Mouse (Mus musculus) R1 (cell line): ENCODE results near the gene Itpr2.

Source experiments
- DNase-seq: peaks from one replicate; pipeline ENCODE4 v3.0.0-alpha.2; 2018; ENCODE audit warnings: low read depth, low spot score

The Itpr2 gene

DNA sequence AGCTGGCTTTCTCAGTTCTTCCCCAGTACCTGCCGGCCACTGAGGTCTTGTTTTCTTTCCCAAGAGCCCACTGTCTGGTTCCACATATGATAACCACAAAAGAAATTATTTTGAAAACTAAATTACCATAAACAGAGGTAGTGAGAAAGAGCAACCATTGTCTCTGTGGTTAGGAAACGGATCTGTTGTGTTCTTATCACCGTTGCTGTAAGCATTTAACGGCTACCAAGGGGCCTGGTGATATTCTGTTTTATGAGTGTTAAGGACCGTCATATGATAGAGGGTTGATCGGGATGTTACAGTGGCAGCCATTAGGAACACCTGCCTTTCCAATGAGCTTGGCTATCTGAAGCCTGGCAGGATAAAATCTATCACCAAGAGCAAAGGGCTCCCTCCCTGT, 390.2 kb downstream of the Itpr2 start:
- no peak for DNase-seq

DNA sequence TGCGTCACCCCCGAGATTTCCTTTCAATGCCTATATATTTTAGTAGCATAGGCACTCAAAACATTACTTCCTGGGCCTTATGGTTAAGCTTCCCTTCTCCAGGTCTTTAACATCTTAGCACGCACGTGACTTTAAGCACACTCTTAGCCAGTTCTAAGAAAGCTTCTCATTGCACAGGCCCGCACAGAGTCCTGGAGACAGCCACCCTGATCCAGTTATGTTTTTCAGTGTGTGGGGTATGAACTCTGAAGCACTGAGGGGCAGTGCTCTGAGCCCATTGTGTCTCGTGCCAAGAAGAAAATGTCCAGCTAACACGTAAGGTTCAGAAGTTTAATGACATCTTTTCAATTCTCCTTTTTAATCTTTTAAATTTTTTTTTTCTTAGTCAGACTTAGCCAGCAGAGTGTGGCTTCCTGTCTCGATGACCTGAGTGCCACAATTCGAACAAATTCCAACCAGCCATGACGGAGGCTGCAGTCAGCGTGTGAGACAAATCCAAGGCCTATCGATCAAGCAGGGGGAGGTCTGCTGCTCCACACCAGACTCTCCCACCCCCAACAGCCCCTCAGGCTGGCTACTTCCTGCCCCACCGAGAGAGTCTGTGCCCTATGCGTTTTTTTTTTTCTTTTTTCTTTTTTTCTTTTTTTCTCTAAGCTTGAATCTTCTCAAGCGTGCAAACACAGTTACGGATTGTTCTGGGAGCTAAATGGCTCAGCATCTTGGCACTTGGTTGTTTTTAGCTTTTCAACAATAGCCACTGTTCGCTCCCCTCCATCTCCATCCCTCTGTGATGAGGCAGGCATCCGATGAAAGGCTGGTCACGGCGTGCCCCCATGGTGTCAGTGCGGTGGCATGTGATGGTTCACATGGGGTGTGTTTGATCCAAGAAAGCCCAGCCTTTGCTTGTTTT, 390.9 kb downstream of the Itpr2 start:
- no peak for DNase-seq

DNA sequence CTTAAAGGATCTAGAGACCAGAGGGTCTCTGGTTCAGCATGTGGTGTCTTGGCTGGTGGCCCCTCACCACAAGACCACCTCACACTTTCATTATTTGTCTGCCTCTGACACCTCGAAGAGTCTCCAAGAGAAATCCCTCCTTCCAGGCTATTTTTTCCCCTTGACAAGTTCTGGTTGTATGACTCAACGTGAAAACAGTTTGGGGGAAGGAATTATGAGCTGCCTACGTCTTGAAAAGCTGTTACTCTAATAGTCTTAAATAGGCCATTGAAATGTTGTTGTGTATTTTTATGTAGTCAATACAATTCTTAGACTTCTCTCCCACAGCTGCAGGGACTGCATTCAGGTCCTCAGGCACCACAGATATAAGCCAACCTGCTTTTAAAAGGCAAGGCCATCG, 391.6 kb downstream of the Itpr2 start:
- no peak for DNase-seq

DNA sequence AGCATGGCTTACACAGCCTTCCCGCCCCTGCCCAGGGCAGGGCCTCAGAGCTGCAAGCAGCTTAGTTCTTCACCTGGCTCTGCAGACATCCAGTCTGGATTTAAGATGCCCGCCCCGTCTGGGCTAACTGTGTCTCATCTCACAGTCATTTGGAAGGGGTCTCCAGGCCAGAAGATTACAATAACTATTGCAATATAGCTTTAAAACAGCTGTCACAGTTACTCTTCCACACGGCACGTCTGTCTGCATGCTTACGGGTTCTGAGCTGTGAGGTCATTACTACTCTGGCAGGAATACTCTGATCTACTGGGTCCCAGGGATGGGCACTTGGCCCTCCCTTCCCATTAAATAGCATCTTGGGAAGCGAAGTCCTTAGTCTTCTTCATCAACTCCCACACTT, 393.3 kb downstream of the Itpr2 start:
- DNase-seq: no peak

DNA sequence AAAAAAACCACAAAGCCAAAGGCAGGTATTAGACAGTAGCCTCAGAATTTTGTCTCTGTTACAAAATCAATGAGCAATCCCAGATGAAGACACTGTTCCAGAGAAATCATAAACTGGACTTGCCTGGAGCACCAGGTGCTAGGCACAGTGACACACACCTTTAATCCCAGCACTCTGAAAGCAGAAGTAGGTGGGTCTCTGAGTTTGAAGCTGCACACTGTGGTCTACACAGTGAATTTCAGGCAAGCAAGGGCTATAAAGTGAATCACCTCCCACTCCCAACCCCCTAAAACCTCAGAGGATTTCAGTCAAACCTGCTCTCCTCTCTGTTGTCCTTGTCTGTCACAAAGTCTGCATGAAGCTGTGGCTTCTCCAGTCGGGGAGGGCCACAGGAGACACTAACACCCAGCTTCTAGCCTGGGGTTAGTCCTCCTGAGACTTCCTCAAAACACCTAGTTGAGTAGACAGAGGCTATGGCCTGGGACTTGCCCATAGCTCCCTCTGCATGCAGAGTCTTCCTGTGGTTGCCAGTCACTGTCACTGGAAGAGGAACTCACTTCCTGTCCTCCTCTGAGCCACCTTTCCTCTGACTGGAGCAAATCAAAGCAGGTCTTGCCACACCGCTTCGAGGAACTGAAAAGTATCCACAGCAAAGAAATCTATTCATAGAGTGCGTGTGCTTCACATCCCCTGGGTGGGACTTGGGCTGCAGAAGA, 394.7 kb downstream of the Itpr2 start:
- no peak for DNase-seq

DNA sequence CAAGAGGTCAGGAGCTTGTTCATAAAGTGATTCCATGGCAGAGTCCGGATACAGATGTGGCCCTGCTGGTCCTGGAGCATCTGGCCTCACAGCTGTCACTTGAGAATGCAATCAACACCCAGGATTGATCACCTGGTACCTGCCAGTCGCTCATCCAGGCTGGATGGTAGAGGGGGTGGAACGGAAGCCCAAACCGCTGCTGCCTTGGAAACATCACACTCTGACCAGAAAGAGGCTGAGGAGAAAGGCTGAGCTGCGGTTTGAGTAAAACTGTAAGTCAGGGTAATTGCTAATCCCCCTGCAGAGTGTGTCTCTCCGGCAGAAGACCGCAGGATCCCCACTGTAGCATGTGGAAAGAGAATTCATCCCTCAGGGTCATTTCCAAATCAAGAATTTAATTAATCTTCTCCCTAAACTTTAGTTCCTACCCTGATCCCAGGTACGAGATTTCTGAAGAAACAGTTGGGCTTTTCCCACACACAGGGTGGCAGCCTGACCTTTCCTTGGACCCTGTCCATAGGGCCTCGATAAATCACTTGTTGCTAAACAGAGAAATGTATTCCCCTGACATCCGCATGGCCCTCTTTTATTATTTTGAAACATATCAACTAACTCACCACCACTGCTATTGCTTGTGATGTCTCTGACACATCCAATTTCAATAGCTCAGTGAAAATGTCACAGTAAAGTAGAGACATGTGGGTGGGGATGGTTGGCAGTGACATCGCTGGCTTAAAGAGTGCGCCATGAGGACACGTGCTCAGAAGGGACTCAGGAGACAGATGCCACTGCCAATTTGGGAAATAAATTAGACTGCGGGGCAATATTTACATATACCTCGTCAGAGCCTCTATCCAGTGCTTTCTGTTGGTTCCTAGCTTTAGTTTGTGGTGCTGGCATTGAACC, 418.7 kb downstream of the Itpr2 start:
- DNase-seq: no peak

DNA sequence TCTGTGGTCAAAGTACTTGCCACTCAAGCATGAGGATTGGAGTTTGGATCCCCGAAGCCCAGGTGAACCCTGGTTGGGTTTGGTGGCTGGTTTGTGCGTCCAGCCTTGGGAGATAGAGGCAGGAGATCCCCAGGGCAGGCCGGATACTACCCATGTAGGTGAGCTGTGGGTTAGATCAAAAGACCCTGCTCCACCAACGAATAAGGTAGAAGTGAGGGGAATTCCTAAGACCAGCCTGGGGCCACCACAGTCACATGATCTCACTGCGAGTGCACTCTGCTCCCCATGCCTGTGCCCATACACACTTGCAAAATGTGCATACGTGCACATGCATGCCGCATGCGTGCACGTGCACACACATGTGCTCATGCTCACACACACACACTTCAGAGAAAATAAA, 419.5 kb downstream of the Itpr2 start:
- no peak for DNase-seq

DNA sequence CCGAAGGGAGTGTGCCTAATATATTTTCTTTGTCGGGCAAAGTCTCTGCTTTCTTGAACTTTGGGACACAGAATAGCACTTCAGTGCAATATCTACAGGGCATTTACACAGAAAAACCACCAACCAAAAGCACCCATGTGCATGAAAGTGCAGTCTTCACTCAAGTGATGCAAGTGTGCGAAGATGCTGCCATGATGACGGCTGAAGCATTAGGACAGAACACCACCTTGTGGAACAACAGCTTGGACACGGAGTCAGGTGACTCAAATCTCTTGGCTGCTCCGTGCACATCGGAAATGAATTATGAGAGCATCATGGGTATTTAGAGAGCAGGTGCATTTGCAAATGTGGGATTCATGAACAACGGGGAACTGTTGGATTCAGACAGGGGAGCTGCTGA, 420.4 kb downstream of the Itpr2 start:
- DNase-seq: no peak

DNA sequence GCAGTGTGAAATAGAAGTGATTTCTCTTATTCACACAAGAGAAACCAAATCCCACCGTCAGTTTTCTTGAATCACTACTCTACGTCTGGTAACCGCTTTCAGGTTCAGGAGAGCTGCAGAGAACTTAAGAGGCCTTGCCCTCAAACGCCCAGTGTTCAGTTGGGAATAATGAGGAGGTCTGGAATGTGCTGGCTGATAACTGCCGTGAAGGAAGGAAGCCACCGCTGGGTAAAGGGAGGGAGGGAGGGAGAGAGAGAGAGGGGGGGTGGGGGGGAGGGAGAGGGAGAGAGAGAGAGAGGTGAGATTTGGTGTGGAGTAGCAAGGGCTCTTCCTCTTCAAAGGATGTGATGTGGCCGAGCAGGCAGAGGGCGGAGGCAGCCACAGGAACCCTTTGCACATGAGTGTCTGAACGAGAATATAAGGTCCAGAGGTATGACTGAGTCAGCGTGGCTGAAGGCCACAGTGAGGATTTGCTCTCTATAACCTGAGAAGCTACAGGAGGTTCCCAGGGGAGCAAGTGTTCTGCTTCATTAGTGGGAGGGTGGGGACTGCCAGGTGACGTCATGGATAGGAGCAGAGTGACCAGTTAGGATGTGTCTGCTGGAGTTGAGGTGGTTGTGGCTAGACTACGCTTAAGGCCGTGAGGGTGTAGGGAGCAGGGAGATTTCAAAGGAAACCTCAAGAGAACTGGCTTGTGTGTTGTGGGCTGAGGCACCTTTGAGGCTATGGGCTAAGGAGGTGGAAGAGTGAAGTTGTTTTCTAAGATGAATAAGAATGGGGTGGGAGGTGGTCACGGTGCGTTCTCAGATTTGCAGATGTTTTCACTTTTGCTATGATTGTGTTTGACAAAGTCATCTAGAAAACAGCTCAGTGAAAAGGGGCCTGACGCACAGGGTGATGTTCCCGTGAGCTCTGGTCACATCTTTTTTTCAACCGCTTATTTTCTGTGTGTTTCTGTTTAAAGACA, 421.2 kb downstream of the Itpr2 start:
- no peak for DNase-seq

DNA sequence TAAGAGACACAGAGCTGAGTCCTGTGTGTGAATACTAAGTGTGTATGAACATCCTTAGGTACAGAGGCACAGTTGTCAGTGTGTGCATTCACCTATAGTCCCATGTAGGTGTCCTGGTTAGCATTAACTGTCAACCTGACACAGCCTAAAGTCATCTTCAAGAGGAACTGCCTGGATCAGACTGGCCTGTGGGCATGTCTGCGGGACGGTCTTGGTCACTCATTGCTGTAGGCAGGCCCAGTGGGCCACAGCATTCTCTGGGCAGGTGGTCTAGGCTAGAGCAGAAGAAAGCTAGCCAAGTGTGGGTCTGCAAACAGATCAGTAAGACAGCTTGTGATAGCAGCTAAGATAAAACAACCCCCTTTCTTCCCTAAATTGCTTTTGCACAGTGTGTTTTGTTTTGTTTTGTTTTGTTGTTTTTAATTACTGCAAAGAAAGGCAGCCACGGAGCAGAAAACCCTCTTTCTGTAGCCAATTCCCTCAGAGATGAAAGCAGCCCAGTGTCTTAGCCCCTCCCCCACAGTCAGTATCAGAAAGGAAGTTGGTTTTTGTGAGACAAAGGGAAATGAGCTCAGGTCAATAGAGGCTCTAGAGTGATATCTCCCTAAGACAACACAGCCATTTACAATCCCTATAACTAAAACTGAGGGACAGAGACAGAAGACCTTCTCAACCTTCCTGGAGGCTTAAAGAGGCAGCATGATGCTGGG, 422.1 kb downstream of the Itpr2 start:
- peak; percentile 11 for DNase-seq

DNA sequence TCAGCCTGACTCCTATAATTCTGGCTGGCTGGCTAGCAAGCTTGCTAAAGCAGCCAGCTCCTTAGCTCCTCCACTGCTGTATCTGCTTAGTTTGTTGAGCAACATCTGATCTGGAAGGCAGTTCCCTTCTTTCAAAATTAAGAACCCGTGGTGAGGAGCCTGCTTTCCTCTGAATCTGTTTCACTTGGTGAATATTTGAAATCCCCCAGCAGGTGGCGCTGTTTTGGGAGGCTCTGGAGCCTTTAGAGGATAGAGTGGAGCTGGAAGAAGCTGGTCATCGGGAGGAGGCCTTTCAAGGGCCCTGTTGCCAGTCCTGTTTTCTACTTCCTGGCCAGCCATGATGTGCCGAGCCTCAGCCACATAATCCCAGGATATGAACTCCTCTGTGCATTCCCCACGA, 422.8 kb downstream of the Itpr2 start:
- peak; percentile 78 for DNase-seq

DNA sequence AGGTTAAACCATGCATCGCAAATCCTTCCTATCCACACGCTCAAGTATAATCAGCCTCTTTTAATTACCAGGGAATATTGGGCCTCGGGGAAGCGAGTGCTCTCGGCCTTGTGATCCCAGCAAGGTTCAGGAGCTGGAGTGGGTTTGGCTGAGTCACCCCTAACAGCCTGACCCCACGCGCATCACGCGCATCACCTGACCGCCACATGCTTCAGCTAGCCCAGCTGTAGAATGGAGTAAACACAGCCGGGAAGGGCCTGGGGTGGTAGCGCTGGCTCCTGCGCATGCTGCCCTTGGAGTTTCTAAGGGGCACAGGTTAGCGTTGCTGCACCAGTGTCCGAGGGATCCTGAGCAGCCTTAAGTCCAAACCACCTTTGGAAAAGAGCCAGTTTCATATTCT, 423.9 kb downstream of the Itpr2 start:
- no peak for DNase-seq

DNA sequence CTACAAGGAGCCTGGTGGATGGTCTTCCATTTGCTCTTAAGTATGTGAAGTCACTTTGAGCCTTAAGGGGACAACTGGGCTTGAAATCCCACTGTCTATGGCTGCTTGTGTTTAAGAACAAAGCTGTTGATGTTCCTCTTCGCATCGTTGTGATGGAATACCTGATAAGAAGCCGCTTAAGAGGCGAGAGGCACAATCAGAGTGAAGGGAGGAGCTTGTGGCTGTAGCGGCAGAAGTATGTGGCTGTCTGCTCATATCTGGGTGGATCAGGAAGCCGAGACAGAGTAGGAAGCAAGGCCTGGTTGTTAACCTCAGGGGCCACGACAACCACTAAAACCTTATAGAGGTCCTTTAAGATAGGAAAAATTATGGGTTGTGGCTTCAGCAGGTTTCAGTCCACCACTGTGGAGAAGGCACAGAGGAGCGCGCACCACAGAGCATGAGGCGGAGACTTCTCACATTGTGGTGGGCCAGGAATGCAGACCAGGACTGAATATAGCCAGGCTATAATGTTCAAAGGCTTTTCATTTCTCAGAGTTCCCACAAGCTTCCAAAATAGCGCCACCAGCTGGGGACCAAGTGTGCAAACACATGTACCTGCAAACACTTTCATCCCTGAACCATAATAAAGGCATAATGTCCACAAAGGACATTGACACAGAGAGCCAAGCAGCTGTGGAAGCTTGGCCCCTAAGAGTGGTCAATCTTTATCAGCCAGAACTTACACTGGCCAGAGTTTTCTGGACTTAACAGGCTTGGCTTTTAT, 424.7 kb downstream of the Itpr2 start:
- peak; percentile 44 for DNase-seq

DNA sequence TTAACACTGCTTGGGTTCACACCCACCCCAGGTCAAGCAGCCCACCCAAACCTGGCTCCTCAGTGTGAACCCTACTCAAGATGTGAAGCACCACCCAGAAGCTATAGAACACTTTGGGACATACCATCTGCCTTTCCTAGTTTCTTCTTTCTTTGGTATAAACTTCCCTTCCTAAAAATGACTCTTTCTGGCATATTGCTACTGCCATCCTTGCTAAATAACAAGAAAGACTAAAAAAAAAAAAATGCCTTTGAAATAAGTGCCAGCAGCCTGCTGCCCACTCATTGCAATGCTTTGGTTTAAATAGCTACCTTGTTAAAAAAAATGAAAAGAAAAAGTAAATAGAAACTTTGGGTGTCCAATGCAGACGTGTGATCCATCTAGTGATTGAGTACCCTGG, 429.2 kb downstream of the Itpr2 start:
- DNase-seq: no peak

DNA sequence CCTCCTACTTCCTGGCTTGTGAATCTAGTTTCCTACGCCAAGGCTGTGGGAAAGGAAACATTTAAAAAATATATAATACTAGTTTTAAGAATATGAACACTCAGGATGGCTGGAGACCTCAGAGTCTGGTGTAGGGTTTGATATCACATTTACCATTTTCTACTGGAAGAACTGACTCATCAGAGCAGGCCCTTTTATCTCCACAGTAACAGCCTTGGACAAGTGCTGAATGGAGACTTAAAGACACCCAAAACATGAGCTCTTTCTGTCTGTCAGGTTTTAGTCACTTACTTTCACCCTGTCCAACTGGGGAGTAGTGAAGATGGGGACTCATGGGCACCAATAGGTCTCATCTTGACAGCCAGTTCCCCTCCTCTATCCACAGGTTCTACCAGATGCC, 430.1 kb downstream of the Itpr2 start:
- DNase-seq: no peak
